23 mouse cellular contexts compared by ENCODE assay signal in genomic region chr6:66068874-66069273, GRCm38 (mm10).
DNase-seq lines count a peak whose midpoint lies in the region; ATAC-seq and TF ChIP-seq lines count a peak whose summit lies in the region.
"Had no signal": no experiment of that assay in that cellular context is flagged by ENCODE, and none has a peak within 500 bp of the region (broad histone marks: within the 10 kb centered on the region; RNA-seq: fewer than 3 reads in every experiment).

No protein-coding gene starts in this region.

- no peak overlapping the region for H3K9ac ChIP-seq in CH12.LX (ENCODE audit: insufficient read depth, low read depth)
- no peak overlapping the region for H3K9ac ChIP-seq in liver, embryonic 16.5 days (ENCODE audit: low read depth, low read length)
- H3K9ac ChIP-seq: embryonic facial prominence, embryonic 13.5 days; hindbrain, embryonic 13.5 days; limb, embryonic 12.5 days; lung, embryonic 14.5 days; midbrain, embryonic 13.5 days; neural tube, embryonic 12.5 days; stomach, embryonic 15.5 days had no signal

- TF ChIP-seq EP300 in CH12.LX (IDR thresholded peaks at IDR 0.05; ENCODE audit: low read length): no peak

- no peak for DNase-seq in CH12.LX (ENCODE audit: extremely low read depth)
- peak; percentile 7 for DNase-seq in MEL-GATA-1-ER (ENCODE audit: extremely low read depth, low read depth)
- no peak for DNase-seq in embryo, embryonic 10 days (ENCODE audit: low spot score)
- DNase-seq in heart, postnatal 10 days: no peak
- no peak for DNase-seq in heart, adult 9 months (ENCODE audit: low spot score in 2 of 2)
- DNase-seq: cerebellum, adult 9-10 months; gastrocnemius, postnatal 25 days; kidney, adult 8-10 months; kidney, postnatal 14 days; lung, embryonic 14.5 days; lung, postnatal 36 days had no signal

- peaks cover 0 to 6% of the 10 kb centered on the region in 2 experiments; a peak in 1 of 4 replicates for H3K4me1 ChIP-seq in CH12.LX (ENCODE audit: control insufficient read depth in 1 of 2, insufficient read depth in 2 of 2)
- H3K4me1 ChIP-seq in liver, embryonic 16.5 days (ENCODE audit: control insufficient read depth, low read depth, low read length): peaks cover 3% of the 10 kb centered on the region
- H3K4me1 ChIP-seq: embryonic facial prominence, embryonic 13.5 days; heart, embryonic 10.5 days; hindbrain, embryonic 13.5 days; limb, embryonic 12.5 days; midbrain, embryonic 13.5 days; neural tube, embryonic 12.5 days; stomach, embryonic 15.5 days had no signal

- H3K4me2 ChIP-seq in CH12.LX (ENCODE audit: insufficient read depth, low read depth, poor library complexity, severe bottlenecking): no peak overlapping the region
- H3K4me2 ChIP-seq in liver, embryonic 16.5 days (ENCODE audit: low read depth, low read length): no peak overlapping the region
- H3K4me2 ChIP-seq: embryonic facial prominence, embryonic 13.5 days; hindbrain, embryonic 13.5 days; limb, embryonic 12.5 days; lung, embryonic 14.5 days; midbrain, embryonic 13.5 days; neural tube, embryonic 12.5 days; stomach, embryonic 15.5 days had no signal

- TF ChIP-seq POLR2A in CH12.LX (IDR thresholded peaks at IDR 0.05; ENCODE audit: low read depth, low read length): no peak

- no peak overlapping the region for H3K4me3 ChIP-seq in CH12.LX (replicated peaks in 1 of 3; ENCODE audit: low read depth in 2 of 3, low read length in 2 of 3, poor library complexity in 1 of 3)
- H3K4me3 ChIP-seq in liver, embryonic 16.5 days (ENCODE audit: low read depth, low read length): no peak overlapping the region
- H3K4me3 ChIP-seq: embryonic facial prominence, embryonic 13.5 days; heart, embryonic 10.5 days; hindbrain, embryonic 13.5 days; limb, embryonic 12.5 days; midbrain, embryonic 13.5 days; neural tube, embryonic 12.5 days; stomach, embryonic 15.5 days had no signal

- no peaks in the 10 kb centered on the region for H3K27me3 ChIP-seq in CH12.LX (replicated peaks)
- H3K27me3 ChIP-seq in liver, embryonic 16.5 days (ENCODE audit: control insufficient read depth, insufficient read depth, low read depth, low read length): no peaks in the 10 kb centered on the region
- H3K27me3 ChIP-seq: embryonic facial prominence, embryonic 13.5 days; hindbrain, embryonic 13.5 days; limb, embryonic 12.5 days; midbrain, embryonic 13.5 days; neural tube, embryonic 12.5 days; stomach, embryonic 15.5 days had no signal

- no peak overlapping the region for H3K27ac ChIP-seq in CH12.LX (ENCODE audit: insufficient read depth, low read depth)
- no peak overlapping the region for H3K27ac ChIP-seq in liver, embryonic 16.5 days (ENCODE audit: low read length)
- H3K27ac ChIP-seq: embryonic facial prominence, embryonic 13.5 days; heart, embryonic 10.5 days; hindbrain, embryonic 13.5 days; limb, embryonic 12.5 days; midbrain, embryonic 13.5 days; neural tube, embryonic 12.5 days; stomach, embryonic 15.5 days had no signal

- no peak for TF ChIP-seq CTCF in CH12.LX (conservative IDR thresholded peaks at IDR 0.05 in 1 of 2, IDR thresholded peaks at IDR 0.05 in 1 of 2; ENCODE audit: low read depth in 2 of 2, low read length in 2 of 2)

- no peak for TF ChIP-seq RAD21 in CH12.LX (IDR thresholded peaks at IDR 0.05; ENCODE audit: low read depth, low read length)

- no peaks in the 10 kb centered on the region for H3K9me3 ChIP-seq in CH12.LX (replicated peaks; ENCODE audit: low read length)
- H3K9me3 ChIP-seq in liver, embryonic 16.5 days (replicated peaks; ENCODE audit: control insufficient read depth, low read length): no peaks in the 10 kb centered on the region
- H3K9me3 ChIP-seq: embryonic facial prominence, embryonic 13.5 days; heart, embryonic 10.5 days; hindbrain, embryonic 13.5 days; limb, embryonic 12.5 days; midbrain, embryonic 13.5 days; neural tube, embryonic 12.5 days; stomach, embryonic 15.5 days had no signal

- dilution Hi-C loops in CH12.LX (cut with MboI; ENCODE audit: extremely low pct_ligation_motif_present, extremely low pct_unique_long_range_greater_than_20kb, low sequenced_read_pairs): no loop called here

- H3K36me3 ChIP-seq in CH12.LX (replicated peaks in 1 of 2; ENCODE audit: control insufficient read depth in 1 of 2, insufficient read depth in 1 of 2, low read length in 1 of 2): no peaks in the 10 kb centered on the region
- no peaks in the 10 kb centered on the region for H3K36me3 ChIP-seq in liver, embryonic 16.5 days (ENCODE audit: control insufficient read depth, insufficient read depth)
- H3K36me3 ChIP-seq: embryonic facial prominence, embryonic 13.5 days; heart, embryonic 10.5 days; hindbrain, embryonic 13.5 days; limb, embryonic 12.5 days; midbrain, embryonic 13.5 days; neural tube, embryonic 12.5 days; stomach, embryonic 15.5 days had no signal

- ATAC-seq in hematopoietic stem cell, adult 5-6 weeks (replicated peaks in 1 of 2; ENCODE audit: insufficient read depth in 1 of 2, low FRiP score in 2 of 2, low TSS enrichment in 1 of 2, low read depth in 1 of 2, poor library complexity in 2 of 2, severe bottlenecking in 2 of 2): peak; percentile 82 to 85
- peak; percentile 74 for ATAC-seq in liver, embryonic 16.5 days (ENCODE audit: low read depth)
- no peak for ATAC-seq in cerebellum, adult (ENCODE audit: insufficient number of reproducible peaks, low FRiP score, low TSS enrichment)
- ATAC-seq: forebrain, embryonic 16.5 days; inflammation-experienced regulatory T-cells, adult 6 months; midbrain, embryonic 13.5 days had no signal

- in situ Hi-C loops in CH12.LX (cut with MboI; ENCODE audit: low pct_ligation_motif_present, low pct_unique_long_range_greater_than_20kb, low sequenced_read_pairs): no loop called here

- H3K79me2 ChIP-seq in CH12.LX (replicated peaks; ENCODE audit: control insufficient read depth, extremely low read depth, insufficient read depth, poor library complexity, severe bottlenecking): no peaks in the 10 kb centered on the region

- intact Hi-C loops in heart, postnatal 10 days (cut with DNase I): no loop called here

- WGBS in liver, embryonic 16.5 days (ENCODE audit: insufficient replicate concordance): 30% methylated on average over 2 of the region's 2 CpGs

TF ChIP-seq in CH12.LX, 34 proteins besides CTCF, POLR2A, EP300 and RAD21:
- TF ChIP-seq NRF1 (IDR thresholded peaks at IDR 0.05; ENCODE audit: low read depth, low read length) (peak; percentile 56; the same call in 1 of the 2 replicates), SMC3 (IDR thresholded peaks at IDR 0.05; ENCODE audit: low read depth, low read length) (no peak)
